Mouse (Mus musculus) layer of hippocampus, adult 11-12 months (tissue): ENCODE results near the gene Ptprn.
A peak's percentile ranks its signal among the peaks of the same experiment; 100 is the strongest.
"Not testable (repeated sequence)": the region's sequence is repeated elsewhere in the genome, so short reads cannot be mapped to it uniquely, and the experiment has no call there.

ENCODE experiments used
- DNase-seq: peaks from one replicate; pipeline ENCODE4 v3.0.0; 2022; ENCODE audit warnings: low spot score

Ptprn gene

DNA sequence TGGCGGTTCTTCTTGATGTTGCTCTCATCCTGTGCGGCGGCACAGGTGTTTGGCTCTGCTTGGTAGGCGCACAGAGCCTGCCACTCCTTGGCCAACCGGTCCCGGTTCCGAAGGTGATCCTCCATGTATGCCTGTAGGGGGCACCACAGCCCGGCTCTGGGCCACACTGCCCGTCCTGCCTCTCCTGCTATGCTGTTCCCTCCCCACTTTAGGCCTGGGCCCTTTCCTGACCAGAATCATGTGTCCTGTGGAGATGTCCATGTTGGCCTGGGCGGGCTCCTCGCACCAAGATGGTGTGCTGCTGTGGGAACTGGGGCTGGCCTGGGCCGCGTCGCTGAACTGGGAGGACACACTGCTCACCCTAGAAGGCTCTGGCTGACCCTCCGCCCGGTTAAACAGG lies 11.3 kb downstream of the Ptprn start:
- DNase-seq: no peak

DNA sequence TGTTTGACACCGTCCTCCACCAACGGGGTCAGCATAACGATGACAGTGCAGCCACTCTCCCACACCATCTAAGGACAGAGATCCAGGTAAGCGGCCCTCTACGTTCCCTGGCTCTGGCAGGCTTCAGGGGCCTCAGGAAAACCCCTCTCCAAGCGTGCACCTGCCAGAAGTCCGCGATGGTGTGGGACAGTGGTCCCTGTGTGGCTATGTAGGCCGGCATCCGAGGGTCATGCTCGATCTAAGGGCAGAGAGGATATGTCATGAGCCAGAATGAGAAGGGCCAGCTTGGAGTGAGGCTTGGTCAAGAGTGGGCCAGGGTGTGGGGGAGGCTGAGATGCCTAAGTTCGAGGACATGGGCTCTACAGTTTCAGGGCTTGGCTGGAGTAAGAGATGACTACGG lies 12.0 kb downstream of the Ptprn start:
- DNase-seq: no peak

DNA sequence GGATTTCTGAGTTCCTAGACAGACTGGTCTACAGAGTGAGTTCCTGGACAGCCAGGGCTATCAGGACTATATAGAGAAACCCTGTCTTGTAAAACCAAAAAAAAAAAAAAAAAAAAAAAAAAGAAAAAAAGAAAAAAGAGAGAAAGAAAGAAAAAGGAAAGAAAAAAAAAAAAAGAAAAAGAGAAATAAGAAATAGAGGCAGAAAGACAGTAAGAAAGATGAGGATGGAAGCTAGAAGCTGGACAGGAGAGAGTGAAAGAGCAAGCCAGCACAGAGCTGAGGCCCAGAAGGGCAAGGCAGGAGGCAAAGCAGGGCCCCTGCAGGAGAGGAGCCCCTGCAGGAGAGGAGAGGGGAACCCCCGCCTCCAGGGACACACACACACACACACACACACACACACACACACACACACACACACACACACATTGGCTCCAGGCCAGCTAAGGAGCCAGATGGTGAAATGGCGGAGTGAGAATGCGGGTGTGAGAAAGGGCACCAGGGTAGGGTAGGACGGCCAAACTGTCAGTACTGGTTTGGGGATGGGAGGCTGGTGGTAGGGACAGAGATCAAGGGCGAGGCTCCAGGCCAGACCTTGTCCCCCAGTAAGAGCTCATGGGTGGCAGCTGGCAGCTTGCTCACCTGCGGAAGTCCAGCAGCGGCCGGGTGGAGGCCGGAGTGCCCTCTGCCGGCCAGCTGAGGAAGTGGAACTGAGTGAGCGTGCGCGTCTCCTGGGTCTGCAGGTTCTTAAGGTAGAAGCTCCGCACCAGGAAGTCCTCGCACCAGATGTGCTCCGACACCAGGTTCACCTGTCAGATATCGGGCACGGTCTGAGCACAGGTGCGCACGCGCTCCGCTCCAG lies 13.0 kb downstream of the Ptprn start:
- peak; percentile 76 for DNase-seq

DNA sequence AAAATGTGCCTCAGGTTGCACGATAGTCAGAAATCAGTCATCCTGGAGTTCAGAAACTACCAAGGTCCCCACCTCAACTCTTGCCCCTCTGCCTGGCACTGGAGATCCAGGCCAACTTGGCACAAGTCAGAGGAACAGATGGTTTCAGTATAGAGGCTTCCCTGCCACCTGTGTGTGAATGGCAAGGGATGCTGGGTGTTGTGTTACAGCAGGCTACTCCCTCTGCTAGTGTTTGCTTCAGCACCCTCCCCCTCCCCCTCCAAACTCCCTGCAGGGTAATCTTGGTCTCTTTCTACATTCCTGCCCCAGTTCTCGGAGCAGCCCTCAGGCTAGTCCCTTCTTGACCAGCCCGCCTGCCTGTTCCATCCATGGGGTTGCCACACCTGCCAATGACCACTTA lies 13.8 kb downstream of the Ptprn start:
- DNase-seq: no peak

DNA sequence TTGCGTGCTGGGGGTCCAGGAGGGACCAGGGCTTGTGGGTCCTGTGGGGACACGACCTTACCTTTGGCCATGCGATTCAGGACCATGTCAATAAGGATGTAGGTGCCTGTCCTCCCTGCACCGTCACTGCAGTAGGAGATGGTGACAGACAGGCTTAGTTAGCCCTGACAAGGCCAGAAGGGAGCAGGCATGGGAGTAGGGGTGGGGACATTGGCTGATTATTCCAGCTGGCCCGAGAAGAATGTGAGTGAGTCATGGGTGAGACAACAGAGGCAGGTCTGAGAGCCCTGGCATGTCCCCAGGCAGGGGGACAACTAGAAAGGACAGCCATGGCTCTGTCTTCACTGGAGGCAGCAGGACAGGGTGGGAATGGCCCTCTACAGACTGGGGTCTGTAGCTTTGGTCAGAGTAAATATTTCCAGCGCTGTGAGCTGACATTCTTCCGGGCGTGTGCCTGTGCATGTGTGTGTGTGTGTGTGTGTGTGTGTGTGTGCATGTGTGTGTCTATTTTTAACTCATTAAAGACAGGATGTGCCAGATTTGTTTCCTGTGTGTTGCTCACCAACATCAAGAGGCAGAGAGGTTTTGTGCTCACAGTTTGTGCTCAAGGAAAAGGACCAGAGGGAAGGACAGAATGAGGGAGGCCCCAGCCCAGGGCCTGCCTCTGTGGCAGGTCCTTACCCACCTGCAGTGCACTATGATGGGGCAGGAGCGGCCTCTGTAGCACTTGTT lies 16.1 kb downstream of the Ptprn start:
- peak; percentile 64 for DNase-seq

DNA sequence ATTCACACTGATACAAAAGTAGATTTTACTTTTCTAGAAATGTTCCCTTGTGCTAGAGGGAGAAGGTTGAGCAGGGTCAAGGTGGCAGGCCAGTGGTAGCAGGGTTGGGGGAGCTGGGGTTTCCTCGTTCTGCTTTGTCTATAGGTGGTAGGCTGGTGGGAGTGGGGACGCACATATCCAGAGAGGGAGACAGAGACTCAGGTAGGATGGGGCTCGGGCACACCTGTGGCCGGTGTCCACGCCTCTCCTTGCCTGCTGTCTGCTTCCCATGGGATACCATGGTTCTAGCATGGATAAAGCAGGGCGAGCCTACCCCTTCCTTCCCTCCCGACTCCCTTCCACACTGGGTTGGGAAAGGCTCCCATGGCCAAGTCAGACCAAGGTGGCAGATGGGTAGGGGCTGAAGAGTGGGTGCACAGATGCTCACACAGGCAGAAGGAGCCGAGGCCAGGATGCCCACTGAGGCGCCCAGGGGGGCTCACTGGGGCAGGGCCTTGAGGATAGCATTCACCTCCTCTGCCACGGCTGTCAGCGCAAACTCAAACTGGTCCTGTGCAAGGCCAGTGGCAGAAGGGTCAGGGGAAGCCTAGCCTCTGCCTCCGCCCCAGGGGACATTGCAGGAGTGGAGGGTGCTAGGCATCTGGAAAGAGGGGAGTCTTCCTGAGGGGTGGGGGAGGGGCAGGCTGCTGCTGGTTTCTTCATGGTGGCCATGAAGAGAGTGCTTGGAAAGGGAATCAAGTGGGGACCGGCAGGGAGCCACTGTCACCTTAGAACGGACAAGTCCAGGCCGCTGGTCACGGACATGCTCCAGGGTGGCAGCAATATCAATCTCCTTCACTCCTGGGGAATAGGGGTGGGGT lies 17.0 kb downstream of the Ptprn start:
- DNase-seq: no peak

DNA sequence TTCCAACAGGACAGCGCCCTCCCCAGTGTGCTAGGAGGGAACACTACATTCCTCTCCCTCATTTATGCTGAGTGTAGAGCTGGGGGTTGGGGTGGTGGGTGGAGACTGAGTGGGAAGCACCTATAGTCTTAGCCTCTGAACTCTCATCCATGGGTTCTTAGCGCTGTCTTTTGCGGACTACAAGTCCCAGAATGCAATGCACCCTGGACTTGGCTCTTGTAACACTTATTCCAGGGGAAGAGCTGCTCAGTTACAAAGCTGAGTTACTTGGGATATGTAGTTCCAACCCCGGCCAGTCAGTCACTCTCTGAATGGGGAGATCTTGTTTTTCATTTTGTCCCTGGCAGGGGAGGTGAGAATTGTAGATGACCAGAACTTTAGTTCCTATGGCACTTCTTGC lies 19.5 kb downstream of the Ptprn start:
- DNase-seq: peak; percentile 69

DNA sequence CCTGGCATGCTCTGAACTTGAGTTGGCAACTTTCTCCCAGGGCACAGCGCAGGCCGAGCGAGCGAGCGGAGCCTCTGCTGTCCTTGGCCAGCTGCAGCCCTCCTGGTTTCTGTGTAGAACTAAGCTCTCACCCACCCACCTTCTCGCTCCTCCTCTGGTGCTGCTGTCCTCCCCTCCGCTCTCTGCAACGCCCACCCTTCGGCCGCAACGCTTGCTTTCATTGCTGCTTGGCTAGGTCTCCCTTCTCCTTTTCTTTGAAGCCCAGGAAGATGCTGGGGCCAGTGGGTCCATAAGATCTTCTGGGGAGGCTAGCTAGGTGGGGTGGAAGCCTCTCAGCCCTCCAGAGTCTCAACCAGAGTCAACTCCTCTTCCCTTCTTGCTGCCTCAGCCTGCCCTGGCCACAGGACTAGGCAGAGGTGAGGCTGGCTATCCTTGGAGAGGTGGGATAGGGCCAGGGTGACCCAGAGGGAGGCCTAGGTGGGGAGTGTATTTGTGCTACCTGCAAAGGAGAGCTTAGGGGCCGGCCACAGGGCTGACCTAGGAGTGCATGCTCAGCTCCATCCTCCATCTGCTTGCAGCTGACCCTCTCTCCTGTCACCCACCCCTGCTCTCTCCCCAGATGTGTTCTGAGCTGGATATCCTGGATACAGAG lies 20.0 kb downstream of the Ptprn start:
- no peak for DNase-seq

DNA sequence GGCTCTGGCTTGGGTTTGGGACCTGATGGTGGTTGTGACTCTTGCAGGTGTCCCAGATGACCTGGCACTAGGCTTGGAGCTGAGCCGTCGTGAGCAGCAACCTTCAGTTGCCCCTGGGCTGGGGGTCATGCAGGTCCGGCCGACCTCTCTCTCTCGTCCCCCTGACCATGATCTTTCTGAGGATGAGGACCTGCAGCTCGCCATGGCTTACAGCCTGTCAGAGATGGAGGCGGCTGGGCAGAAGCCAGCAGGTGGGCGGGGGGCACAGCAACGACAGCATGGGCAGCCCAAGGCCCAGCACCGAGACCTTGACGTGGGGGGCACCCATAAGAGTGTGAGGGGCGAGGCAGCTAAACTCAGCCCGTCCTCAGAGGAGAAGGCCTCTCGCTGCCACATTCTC lies 20.9 kb downstream of the Ptprn start:
- no peak for DNase-seq

DNA sequence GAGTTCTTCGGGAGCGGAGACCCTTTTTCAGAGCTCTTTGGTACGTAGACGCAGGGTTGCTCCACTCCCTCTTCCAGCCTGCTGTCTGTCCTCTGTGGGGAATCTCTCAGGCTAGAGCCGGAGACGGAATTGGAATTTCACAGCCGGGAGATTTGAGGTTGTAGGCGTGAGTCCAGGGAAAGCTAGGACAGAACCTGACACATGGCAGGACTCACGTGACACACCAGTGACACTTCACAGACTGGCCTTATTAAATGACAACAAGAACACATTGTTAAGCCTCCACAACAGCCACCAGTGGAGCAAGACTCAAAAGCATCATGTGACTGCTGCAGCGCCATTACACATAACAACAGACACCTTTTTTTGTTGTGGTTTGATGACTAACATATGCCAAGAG lies 24.7 kb downstream of the Ptprn start:
- peak; percentile 65 for DNase-seq

DNA sequence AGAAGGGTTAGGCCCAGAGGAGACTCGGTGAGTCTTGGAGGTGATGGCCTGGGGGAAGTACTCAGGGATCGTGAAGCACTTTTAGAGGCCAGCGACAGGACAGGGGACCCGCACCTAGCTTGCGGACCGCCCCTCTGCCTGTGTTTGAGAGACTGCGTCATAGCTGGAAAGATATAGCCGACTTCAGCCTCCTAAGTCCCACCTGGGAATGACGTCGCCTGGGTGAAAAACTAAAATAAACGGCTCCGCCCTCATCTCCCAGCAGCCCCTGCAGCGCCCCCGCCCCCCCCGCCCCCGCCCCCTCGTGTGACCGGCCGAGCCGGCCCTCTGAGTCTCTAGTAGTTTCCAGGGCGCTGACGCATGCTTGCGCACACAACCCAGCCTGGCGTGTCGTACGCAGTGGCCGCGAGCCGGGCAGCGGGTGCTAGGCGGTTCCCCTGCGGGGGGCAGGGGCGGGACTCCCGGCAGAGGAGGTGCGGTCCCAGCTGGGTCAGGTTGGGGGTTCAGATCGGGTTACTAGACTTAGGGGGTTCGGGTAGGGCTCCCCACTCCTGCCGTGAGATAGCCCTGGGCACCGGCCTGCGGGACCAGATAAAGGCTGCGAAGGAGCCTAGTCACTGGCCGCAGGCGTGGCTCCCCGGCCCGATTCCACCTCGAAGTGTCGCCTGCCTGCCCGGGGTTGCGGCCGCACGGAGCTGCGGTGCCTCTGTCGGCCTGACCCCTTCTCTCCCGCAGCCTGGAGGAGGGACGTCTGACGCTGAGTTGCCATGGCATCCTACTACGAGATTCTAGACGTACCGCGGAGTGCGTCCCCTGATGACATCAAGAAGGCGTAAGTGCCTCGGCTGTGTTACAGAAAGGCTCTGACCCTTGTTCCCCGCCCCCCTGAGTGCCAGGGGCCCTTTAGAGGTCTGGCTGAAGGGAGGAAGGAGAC lies 27.9 kb downstream of the Ptprn start, which contains the start of gene Dnajb2:
TSS of gene Dnajb2 (plus strand) at position 290 of the 934 bp plus-strand sequence.
- peak; percentile 87 for DNase-seq

DNA sequence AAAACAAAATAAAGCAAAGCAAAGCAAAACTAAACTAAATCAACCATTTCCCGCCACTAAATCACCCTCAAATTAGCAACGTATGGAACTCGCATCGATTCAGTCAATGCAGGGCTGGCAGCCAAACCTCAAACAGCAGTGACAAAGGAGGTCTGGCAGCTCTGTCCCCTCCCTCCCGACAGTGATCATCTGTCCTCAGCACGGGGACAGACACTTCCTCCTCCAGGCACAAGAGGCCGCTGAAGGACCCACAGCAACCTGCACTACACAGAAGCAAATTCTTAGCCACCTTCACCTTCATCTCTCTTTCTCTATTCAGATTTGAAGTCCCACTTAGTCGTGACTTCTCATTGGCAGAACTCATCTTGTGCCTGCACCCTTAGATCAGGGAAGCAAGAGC lies 29.7 kb downstream of the Ptprn start:
- peak; percentile 81 for DNase-seq

DNA sequence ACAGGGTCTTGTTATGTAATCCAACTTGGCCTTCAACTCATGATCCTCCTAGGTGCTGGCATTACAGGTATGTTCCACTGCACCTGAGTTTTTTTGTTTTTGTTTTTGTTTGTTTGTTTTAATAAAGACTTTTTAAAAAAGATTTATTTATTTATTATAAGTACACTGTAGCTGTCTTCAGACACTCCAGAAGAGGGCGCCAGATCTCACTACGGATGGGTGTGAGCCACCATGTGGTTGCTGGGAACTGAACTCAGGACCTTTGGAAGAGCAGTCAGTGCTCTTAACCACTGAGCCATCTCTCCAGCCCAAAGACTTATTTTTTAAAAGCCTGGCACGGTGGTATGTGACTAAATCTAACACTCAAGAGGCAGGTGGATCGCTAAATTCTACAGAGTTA lies 31.8 kb downstream of the Ptprn start:
- DNase-seq: not testable (repeated sequence)

DNA sequence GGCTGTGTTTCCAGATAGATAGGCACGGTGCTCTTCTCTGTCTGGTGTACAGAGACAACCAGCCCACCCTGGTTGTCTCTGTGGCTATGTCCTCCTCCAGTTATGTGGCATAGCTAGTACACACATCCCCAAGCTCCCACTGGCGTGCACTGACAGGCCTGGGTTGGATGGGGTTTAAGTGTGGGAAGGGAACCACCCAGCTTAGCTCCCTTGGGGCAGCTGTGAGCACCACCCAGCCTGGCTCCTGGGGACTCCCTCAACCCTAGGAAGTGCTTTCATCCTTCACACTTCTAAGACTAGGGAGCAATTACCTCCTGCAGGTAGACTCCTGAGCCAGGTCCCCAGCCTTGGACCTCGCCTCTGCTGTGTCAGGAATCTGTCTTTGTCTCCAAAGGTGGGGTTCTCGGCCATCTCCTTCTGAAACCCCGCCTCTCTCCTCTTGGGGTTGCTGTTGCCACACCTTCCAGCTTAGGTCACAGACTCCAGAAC lies 32.6 kb downstream of the Ptprn start, which contains the start of gene A630095N17Rik:
TSS of gene A630095N17Rik (minus strand) at position 439 of the 489 bp plus-strand sequence.
- no peak for DNase-seq

DNA sequence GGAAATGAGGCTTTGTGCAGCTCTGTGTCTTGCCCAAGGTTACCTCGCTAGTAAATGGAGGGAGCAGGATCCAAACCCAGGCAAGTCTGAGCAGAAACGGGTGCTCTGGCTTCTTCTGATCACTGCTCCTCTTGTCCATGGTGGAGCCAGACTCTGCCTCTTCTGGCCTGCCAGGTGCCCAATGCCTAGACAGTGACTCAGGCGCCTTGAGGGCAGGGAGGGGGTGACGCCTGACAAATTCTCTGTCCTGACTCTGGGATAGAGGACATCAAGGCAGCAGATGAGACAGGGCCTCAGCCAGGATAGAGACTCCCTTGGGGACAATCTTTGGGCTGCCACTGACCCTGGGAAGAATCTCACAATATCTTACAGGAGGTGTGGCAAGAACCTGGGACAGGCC lies 33.1 kb downstream of the Ptprn start:
- no peak for DNase-seq

DNA sequence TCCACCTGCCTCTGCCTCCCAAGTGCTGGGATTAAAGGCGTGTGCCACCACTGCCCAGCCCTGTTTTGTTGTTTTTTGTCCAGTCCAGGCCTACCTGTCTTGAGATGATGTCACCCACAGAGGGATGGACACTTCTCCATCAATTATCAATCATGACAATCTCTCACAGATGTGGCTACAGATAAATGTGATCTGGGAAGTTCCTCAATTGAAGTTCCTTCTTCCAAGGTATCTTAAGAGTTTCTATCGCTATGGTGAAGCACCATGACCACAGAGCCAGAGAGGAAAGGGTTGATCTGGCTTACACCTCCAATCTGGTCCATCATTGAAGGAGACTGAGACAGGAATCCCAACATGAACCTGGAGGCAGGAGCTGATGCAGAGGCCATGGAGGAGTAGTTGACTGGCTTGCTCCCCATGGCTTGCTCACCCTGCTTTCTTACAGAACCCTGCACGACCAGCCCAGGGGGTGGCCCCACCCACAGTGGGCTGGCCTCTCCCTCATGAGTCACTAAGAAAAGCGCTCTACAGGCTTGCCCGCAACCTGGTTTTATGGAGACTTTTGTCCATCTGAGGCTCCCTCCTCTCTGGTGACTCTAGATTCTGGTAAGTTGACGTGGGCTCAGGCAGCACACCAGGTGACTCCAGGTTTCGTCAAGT lies 33.8 kb downstream of the Ptprn start:
- no peak for DNase-seq

DNA sequence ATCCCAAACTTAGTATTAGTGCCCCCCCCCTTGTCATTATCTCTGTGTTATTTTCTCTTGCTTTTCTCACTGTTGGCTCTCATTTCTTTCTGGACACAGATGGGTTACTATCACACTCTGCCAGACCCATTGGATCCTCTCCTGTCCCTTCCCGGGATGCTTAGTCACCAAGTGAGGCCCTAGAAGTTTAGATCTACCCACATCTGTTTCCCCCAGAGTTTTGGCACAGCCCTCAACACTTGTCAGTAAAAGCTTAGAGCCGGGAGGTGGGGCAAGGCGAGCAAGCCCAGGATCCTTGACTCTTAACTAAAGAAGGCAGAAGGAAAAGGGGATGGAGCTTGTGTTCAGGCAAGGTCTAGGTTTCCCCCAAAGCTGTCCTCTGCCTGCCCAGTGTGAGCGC lies 35.1 kb downstream of the Ptprn start:
- no peak for DNase-seq

DNA sequence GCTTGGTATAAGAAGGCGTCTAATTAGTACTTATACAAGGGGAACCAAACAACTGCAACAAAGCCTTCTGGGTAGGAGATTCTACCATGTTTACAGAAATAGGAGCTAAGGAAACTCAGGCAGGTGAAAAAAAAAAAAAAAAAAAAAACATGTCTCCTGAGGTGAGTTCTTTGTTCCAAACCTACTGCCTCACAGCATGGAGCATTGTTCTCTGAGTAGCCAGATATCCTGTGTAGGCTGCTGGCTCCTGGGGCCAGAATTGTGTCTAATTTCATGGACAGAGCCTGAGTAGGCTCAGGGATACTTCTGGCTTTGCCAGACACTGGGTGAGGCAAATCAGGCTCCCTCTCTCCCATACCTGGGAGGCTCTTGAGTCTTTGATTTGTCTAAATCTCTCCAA lies 36.6 kb downstream of the Ptprn start:
- no peak for DNase-seq

DNA sequence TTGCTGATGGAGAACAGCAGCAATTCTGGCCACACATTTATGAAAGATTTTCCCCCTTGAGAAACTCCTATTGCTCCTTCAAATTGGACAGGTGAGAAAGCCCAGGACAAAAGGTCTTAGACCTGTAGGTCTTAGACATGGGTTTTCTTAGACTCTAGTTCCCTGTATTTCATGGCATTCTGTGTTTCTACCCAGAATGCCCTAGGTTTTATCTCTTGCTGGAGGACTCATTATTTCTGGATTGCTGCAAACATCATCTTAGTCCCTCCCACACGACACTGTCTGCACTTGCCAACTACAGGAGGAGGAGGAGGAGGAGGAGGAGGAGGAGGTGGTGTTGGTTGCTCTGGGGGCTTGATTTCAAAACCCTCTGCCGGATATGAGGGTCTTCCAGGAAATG lies 38.2 kb downstream of the Ptprn start:
- no peak for DNase-seq

DNA sequence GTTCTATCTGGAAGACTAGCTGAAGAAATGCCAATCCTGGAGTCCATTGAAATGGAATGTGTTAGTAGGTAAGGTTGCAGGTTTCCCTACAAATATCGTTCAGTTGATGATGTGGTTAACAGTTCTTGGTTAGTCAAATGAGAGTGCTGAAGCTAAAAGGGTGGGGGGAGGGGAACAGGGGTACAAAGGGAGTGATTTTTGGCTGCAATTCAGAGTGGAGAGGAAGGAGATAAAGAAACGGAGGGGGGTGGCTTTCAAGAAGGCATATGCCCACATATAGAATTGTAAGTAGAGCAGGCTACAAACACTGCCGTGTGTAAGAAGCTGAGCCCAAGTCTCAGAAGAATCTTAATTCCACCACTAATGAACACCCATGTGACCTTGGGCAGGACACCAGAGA lies 38.8 kb downstream of the Ptprn start:
- DNase-seq: no peak
